Mouse (Mus musculus): Measurements from ENCODE around the gene A730071L15Rik.

DNA sequence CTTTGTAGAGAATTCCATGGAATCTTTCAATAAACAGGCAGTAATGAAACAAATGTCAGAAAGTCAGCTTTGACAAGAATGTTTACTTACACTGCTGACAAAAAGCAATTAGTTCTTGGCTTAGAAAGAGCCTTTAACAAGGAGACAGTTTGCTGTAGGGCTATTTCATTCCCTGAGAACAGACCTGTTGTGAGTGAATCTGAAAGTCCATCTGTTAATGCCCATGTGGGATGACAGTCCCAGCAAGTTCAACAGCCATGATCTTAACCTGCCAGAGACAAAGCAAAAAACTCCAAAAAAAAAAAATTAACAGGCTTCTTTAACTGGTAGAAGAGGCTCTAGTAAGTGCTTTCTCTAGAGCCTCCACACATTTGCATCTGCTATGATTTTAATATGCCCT lies 38.3 kb upstream of the A730071L15Rik start:
- no peak for TF ChIP-seq POLR2A (IDR thresholded peaks at IDR 0.05; ENCODE audit: borderline replicate concordance, extremely low read depth, insufficient read depth, insufficient read length, poor library complexity, severe bottlenecking)
- no peak for TF ChIP-seq CTCF (IDR thresholded peaks at IDR 0.05; ENCODE audit: borderline replicate concordance, extremely low read depth, insufficient read depth, insufficient read length)

Data from brain, embryonic 14.5 days (tissue).